Mouse (Mus musculus) CH12.LX (cell line): Measurements from ENCODE around the gene Rtf2.

Experiments
- BHLHE40 ChIP-seq: IDR thresholded peaks from 2 replicates; pipeline ENCODE4 v1.6.1; 2011; ENCODE audit warnings: mild to moderate bottlenecking, low read depth, low read length, improper control_type of control experiment
- CHD1 ChIP-seq: IDR thresholded peaks from 2 replicates; pipeline ENCODE4 v1.6.1; 2012; ENCODE audit warnings: low read depth, low read length, improper control_type of control experiment, inconsistent platforms
- CHD2 ChIP-seq: IDR thresholded peaks from 2 replicates; pipeline ENCODE4 v1.6.1; 2011; ENCODE audit warnings: low read length, improper control_type of control experiment
- CTCF ChIP-seq, 2 experiments: IDR thresholded peaks in 1 of 2; conservative IDR thresholded peaks in 1 of 2; 2 replicates each; pipeline ENCODE4 v1.5.1; 2011 to 2012; ENCODE audit warnings: low read depth in 2 of 2, low read length in 2 of 2, improper control_type of control experiment in 1 of 2, inconsistent platforms in 1 of 2, mild to moderate bottlenecking in 1 of 2, moderate library complexity in 1 of 2
- E2F4 ChIP-seq: IDR thresholded peaks from 2 replicates; pipeline ENCODE4 v1.6.1; 2011; ENCODE audit warnings: low read depth, low read length, improper control_type of control experiment; ENCODE audit not compliant: insufficient replicate concordance
- EP300 ChIP-seq: IDR thresholded peaks from 2 replicates; pipeline ENCODE4 v1.6.1; 2011; ENCODE audit warnings: low read length, improper control_type of control experiment
- HCFC1 ChIP-seq: IDR thresholded peaks from 2 replicates; pipeline ENCODE4 v1.6.1; 2012; ENCODE audit warnings: low read depth, mild to moderate bottlenecking, inconsistent platforms, low read length, improper control_type of control experiment
- JUND ChIP-seq: conservative IDR thresholded peaks from 2 replicates; pipeline ENCODE4 v1.6.1; 2011; ENCODE audit warnings: low read depth, low read length, improper control_type of control experiment
- MAX ChIP-seq: IDR thresholded peaks from 2 replicates; pipeline ENCODE4 v1.6.1; 2011; ENCODE audit warnings: low read length, improper control_type of control experiment
- NRF1 ChIP-seq: IDR thresholded peaks from 2 replicates; pipeline ENCODE4 v1.6.1; 2014; ENCODE audit warnings: low read depth, mild to moderate bottlenecking, inconsistent platforms, low read length, improper control_type of control experiment, moderate library complexity
- POLR2A ChIP-seq: IDR thresholded peaks from 2 replicates; pipeline ENCODE4 v1.6.1; 2011; ENCODE audit warnings: low read depth, mild to moderate bottlenecking, improper control_type of control experiment, low read length
- TCF12 ChIP-seq: IDR thresholded peaks from 2 replicates; pipeline ENCODE4 v1.6.1; 2014; ENCODE audit warnings: low read depth, mild to moderate bottlenecking, inconsistent platforms, low read length, improper control_type of control experiment
- USF1 ChIP-seq: IDR thresholded peaks from 2 replicates; pipeline ENCODE4 v1.6.1; 2014; ENCODE audit warnings: low read depth, mild to moderate bottlenecking, inconsistent platforms, low read length, improper control_type of control experiment
- ZC3H11A ChIP-seq: IDR thresholded peaks from 2 replicates; pipeline ENCODE4 v1.6.1; 2012; ENCODE audit warnings: low read depth, mild to moderate bottlenecking, inconsistent platforms, low read length, improper control_type of control experiment

DNA sequence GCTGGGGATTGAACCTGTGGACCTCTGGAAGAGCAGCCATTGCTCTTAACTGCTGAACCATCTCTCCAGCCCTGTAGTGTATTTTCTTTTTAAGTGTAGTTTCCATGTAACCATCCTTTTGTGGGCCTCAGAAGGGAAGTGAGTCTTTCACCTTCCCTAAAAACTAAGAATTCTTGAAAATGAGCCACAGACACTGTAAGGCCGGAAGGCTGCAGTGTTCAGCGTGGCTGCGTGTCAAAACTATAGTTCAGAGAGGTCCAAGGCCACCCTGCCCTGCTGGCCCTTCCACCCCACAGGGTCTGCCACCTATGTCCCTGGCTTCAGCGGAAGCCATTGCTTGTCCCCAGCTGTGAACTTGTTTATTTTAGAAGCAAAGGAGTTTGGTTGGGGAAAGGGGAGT lies 34.2 kb upstream of the Rtf2 start:
- TF ChIP-seq E2F4 (no peak), EP300 (no peak), JUND (no peak), CTCF (conservative IDR thresholded peaks at IDR 0.05 in 1 of 2, IDR thresholded peaks at IDR 0.05 in 1 of 2; ENCODE audit: low read depth in 2 of 2, low read length in 2 of 2) (no peak), POLR2A (no peak), BHLHE40 (no peak), TCF12 (no peak), HCFC1 (no peak), CHD2 (no peak), ZC3H11A (no peak), USF1 (no peak), MAX (no peak), NRF1 (no peak), CHD1 (no peak)
